Mouse (Mus musculus) stomach, embryonic 14.5 days (tissue): ENCODE results near the gene Trio. TPM values are rescaled to one million over a fixed set of nuclear protein-coding genes. Genes with fewer than 3 reads are reported as not detected.
"Not testable (repeated sequence)": the region's sequence is repeated elsewhere in the genome, so short reads cannot be mapped to it uniquely, and the experiment has no call there.

Experiments used
- ATAC-seq: fragments of 200-750 bp; cut with Nextera tagmentation; 2 replicates; pipeline ENCODE4 v1.8.0; 2017; ENCODE audit warnings: low read depth, moderate TSS enrichment; ENCODE audit not compliant: insufficient number of reproducible peaks, insufficient read depth, low FRiP score
- H3K27ac ChIP-seq: fragments of 300-500 bp; sonication (generic); 2 replicates; pipeline ENCODE4 v1.5.1; 2014; ENCODE audit warnings: mild to moderate bottlenecking, low read length, moderate library complexity, mixed read lengths
- H3K27me3 ChIP-seq: fragments of 300-500 bp; sonication (generic); 2 replicates; pipeline ENCODE4 v1.6.1; 2014; ENCODE audit warnings: low read length, control low read depth, mixed read lengths; ENCODE audit not compliant: control insufficient read depth, insufficient read depth
- H3K36me3 ChIP-seq: fragments of 300-500 bp; sonication (generic); 2 replicates; pipeline ENCODE4 v1.6.1; 2014; ENCODE audit warnings: mild to moderate bottlenecking, control low read depth, low read length, moderate library complexity, mixed read lengths; ENCODE audit not compliant: control insufficient read depth, insufficient read depth
- H3K4me1 ChIP-seq: fragments of 300-500 bp; sonication (generic); 2 replicates; pipeline ENCODE4 v1.6.1; 2014; ENCODE audit warnings: low read length, control low read depth, mixed read lengths; ENCODE audit not compliant: control insufficient read depth, insufficient read depth
- H3K4me2 ChIP-seq: fragments of 300-500 bp; sonication (generic); replicated peaks from 2 replicates; pipeline ENCODE4 v1.6.1; 2014; ENCODE audit warnings: low read depth, low read length, control low read depth
- H3K4me3 ChIP-seq: fragments of 300-500 bp; sonication (generic); 2 replicates; pipeline ENCODE4 v1.5.1; 2014; ENCODE audit warnings: low read depth, low read length, control low read depth
- H3K9ac ChIP-seq: fragments of 300-500 bp; sonication (generic); replicated peaks from 2 replicates; pipeline ENCODE4 v1.6.1; 2014; ENCODE audit warnings: low read depth, mild to moderate bottlenecking, control low read depth, low read length, moderate library complexity, mixed read lengths
- H3K9me3 ChIP-seq: fragments of 300-500 bp; sonication (generic); 2 replicates; pipeline ENCODE4 v1.6.1; 2016; ENCODE audit warnings: low read depth, low read length, control low read depth; ENCODE audit not compliant: control insufficient read depth
- WGBS: fragments of 180-500 bp; shearing (Covaris S2); extraction: QIAGEN DNeasy Blood & Tissue Kit; methylation state at CpG from one replicate; pipeline ENCODE4 v1.1.7; 2014; 5-methylcytosine and 5-hydroxymethylcytosine counted together
- polyA plus RNA-seq: library from polyadenylated mRNA; unstranded; fragments of >200 nt; fragmentation: Nextera tagmentation; extraction: Ambion mirVana; gene quantifications from 2 replicates; pipeline ENCODE4 v1.2.1, GENCODE M21; 2014

Gene Trio
- polyA plus RNA-seq, 1 experiment from 2014 or later = 54.2 TPM

GRCm38 (mm10) chr15:27724796-27725680 is 300.6 kb downstream of the Trio start:
- Histone ChIP-seq H3K36me3 (no peaks in the 10 kb centered on the region), H3K4me1 (no peaks in the 10 kb centered on the region), H3K4me3 (no peak overlapping the region), H3K27ac (no peak overlapping the region), H3K4me2 (no peak overlapping the region), H3K9me3 (no peaks in the 10 kb centered on the region), H3K9ac (no peak overlapping the region), H3K27me3 (no peaks in the 10 kb centered on the region)
- WGBS = 71% methylated on average over 9 of the region's 9 CpGs
- ATAC-seq = no peak

GRCm38 (mm10) chr15:27724298-27724697 is 301.4 kb downstream of the Trio start:
- H3K27me3 ChIP-seq = no peaks in the 10 kb centered on the region
- 67% methylated on average over 6 of the region's 6 CpGs for WGBS
- H3K27ac ChIP-seq = no peak overlapping the region
- H3K4me2 ChIP-seq = no peak overlapping the region
- no peak overlapping the region for H3K4me3 ChIP-seq
- ATAC-seq = no peak
- H3K36me3 ChIP-seq = no peaks in the 10 kb centered on the region
- H3K4me1 ChIP-seq = no peaks in the 10 kb centered on the region
- H3K9me3 ChIP-seq = no peaks in the 10 kb centered on the region
- no peak overlapping the region for H3K9ac ChIP-seq

GRCm38 (mm10) chr15:27723746-27724145 is 301.9 kb downstream of the Trio start:
- 53% methylated on average over 6 of the region's 6 CpGs for WGBS
- no peak overlapping the region for H3K27ac ChIP-seq

GRCm38 (mm10) chr15:27720297-27720696 is 305.4 kb downstream of the Trio start:
- not testable (repeated sequence) for H3K4me1 ChIP-seq

More at GRCm38 (mm10) chr15:27723746-27724145, 301.9 kb downstream of the Trio start:
- Histone ChIP-seq H3K4me1 (no peaks in the 10 kb centered on the region), H3K36me3 (no peaks in the 10 kb centered on the region), H3K4me3 (no peak overlapping the region), H3K9me3 (no peaks in the 10 kb centered on the region), H3K4me2 (no peak overlapping the region), H3K27me3 (no peaks in the 10 kb centered on the region), H3K9ac (no peak overlapping the region)
- no peak for ATAC-seq

GRCm38 (mm10) chr15:27718668-27719067 is 307.0 kb downstream of the Trio start:
- H3K4me3 ChIP-seq = no peak overlapping the region
- WGBS = 77% methylated on average over 7 of the region's 7 CpGs
- no peaks in the 10 kb centered on the region for H3K36me3 ChIP-seq
- ATAC-seq = no peak
- no peaks in the 10 kb centered on the region for H3K4me1 ChIP-seq
- no peaks in the 10 kb centered on the region for H3K9me3 ChIP-seq
- no peak overlapping the region for H3K9ac ChIP-seq
- H3K27me3 ChIP-seq = no peaks in the 10 kb centered on the region
- no peak overlapping the region for H3K4me2 ChIP-seq
- no peak overlapping the region for H3K27ac ChIP-seq

More at GRCm38 (mm10) chr15:27720297-27720696, 305.4 kb downstream of the Trio start:
- H3K9me3 ChIP-seq, H3K4me2 ChIP-seq, H3K9ac ChIP-seq, H3K4me3 ChIP-seq, H3K36me3 ChIP-seq, ATAC-seq, H3K27me3 ChIP-seq, H3K27ac ChIP-seq: not testable (repeated sequence)
- WGBS = 83% methylated on average over 8 of the region's 8 CpGs

GRCm38 (mm10) chr15:27715331-27715730 is 310.3 kb downstream of the Trio start:
- 21% methylated on average over 3 of the region's 3 CpGs for WGBS
- no peaks in the 10 kb centered on the region for H3K27me3 ChIP-seq
- H3K36me3 ChIP-seq = no peaks in the 10 kb centered on the region
- H3K4me3 ChIP-seq = no peak overlapping the region
- H3K4me2 ChIP-seq = no peak overlapping the region
- no peak overlapping the region for H3K9ac ChIP-seq
- no peak overlapping the region for H3K27ac ChIP-seq
- no peaks in the 10 kb centered on the region for H3K9me3 ChIP-seq
- ATAC-seq = no peak
- no peaks in the 10 kb centered on the region for H3K4me1 ChIP-seq

- no peaks in the 10 kb centered on the region for H3K27me3 ChIP-seq
- H3K9me3 ChIP-seq = no peaks in the 10 kb centered on the region
- ATAC-seq = no peak
- H3K9ac ChIP-seq = no peak overlapping the region
- WGBS = 65% methylated on average over 9 of the region's 9 CpGs
- no peaks in the 10 kb centered on the region for H3K36me3 ChIP-seq
- H3K27ac ChIP-seq = no peak overlapping the region
- H3K4me3 ChIP-seq = no peak overlapping the region
- H3K4me1 ChIP-seq = no peaks in the 10 kb centered on the region
- no peak overlapping the region for H3K4me2 ChIP-seq
These were observed 314.9 kb downstream of the Trio start for GRCm38 (mm10) chr15:27710698-27711097.

- no peaks in the 10 kb centered on the region for H3K9me3 ChIP-seq
- H3K27me3 ChIP-seq = no peaks in the 10 kb centered on the region
- no peak overlapping the region for H3K27ac ChIP-seq
- ATAC-seq = no peak
- no peak overlapping the region for H3K4me3 ChIP-seq
- 77% methylated on average over 7 of the region's 7 CpGs for WGBS
- H3K9ac ChIP-seq = no peak overlapping the region
- no peak overlapping the region for H3K4me2 ChIP-seq
- H3K4me1 ChIP-seq = no peaks in the 10 kb centered on the region
- H3K36me3 ChIP-seq = no peaks in the 10 kb centered on the region
These were observed 316.6 kb downstream of the Trio start for GRCm38 (mm10) chr15:27708968-27709612.
